Mouse (Mus musculus): ENCODE measurements around the gene Mfsd2a. TPM values are rescaled to one million over a fixed set of nuclear protein-coding genes. Genes with fewer than 3 reads are reported as not detected.
"Not testable (repeated sequence)": the region's sequence is repeated elsewhere in the genome, so short reads cannot be mapped to it uniquely, and the experiment has no call there.

The Mfsd2a gene
- not detected in 2 replicates for total RNA-seq (2017)

- ATAC-seq (replicated peaks; ENCODE audit: low read depth, poor library complexity, severe bottlenecking), result peak; percentile 56
Measured at GRCm38 (mm10) chr4:122961100-122961567, at the start of gene Mfsd2a. TSS of gene Mfsd2a (minus strand) at chr4:122961188.

GRCm38 (mm10) chr4:123005054-123005966 lies 44.3 kb upstream of the Mfsd2a start:
- ATAC-seq (replicated peaks; ENCODE audit: low read depth, poor library complexity, severe bottlenecking), result no peak

GRCm38 (mm10) chr4:123000617-123001342 lies 39.8 kb upstream of the Mfsd2a start:
- ATAC-seq (replicated peaks; ENCODE audit: low read depth, poor library complexity, severe bottlenecking), result no peak

- no peak for ATAC-seq (replicated peaks; ENCODE audit: low read depth, poor library complexity, severe bottlenecking)
Measured at GRCm38 (mm10) chr4:123000130-123000529, 39.1 kb upstream of the Mfsd2a start.

GRCm38 (mm10) chr4:122999263-122999691 lies 38.3 kb upstream of the Mfsd2a start:
- ATAC-seq (replicated peaks; ENCODE audit: low read depth, poor library complexity, severe bottlenecking), result no peak

GRCm38 (mm10) chr4:122998537-122999262 lies 37.7 kb upstream of the Mfsd2a start:
- no peak for ATAC-seq (replicated peaks; ENCODE audit: low read depth, poor library complexity, severe bottlenecking)

- ATAC-seq (replicated peaks; ENCODE audit: low read depth, poor library complexity, severe bottlenecking), result peak; percentile 80
Measured at GRCm38 (mm10) chr4:122996618-122997381, 35.8 kb upstream of the Mfsd2a start.

GRCm38 (mm10) chr4:122996221-122996617 lies 35.2 kb upstream of the Mfsd2a start:
- no peak for ATAC-seq (replicated peaks; ENCODE audit: low read depth, poor library complexity, severe bottlenecking)

GRCm38 (mm10) chr4:122995404-122996220 lies 34.6 kb upstream of the Mfsd2a start, which contains the start of gene Mycl:
TSS of gene Mycl (plus strand) at chr4:122995652.
- ATAC-seq (replicated peaks; ENCODE audit: low read depth, poor library complexity, severe bottlenecking), result peak; percentile 79

GRCm38 (mm10) chr4:122992276-122992675 lies 31.3 kb upstream of the Mfsd2a start:
- ATAC-seq (replicated peaks; ENCODE audit: low read depth, poor library complexity, severe bottlenecking), result no peak

GRCm38 (mm10) chr4:122991177-122991576 lies 30.2 kb upstream of the Mfsd2a start:
- ATAC-seq (replicated peaks; ENCODE audit: low read depth, poor library complexity, severe bottlenecking), result peak; percentile 71

GRCm38 (mm10) chr4:122988004-122988403 lies 27.0 kb upstream of the Mfsd2a start:
- ATAC-seq (replicated peaks; ENCODE audit: low read depth, poor library complexity, severe bottlenecking), result not testable (repeated sequence)

- ATAC-seq (replicated peaks; ENCODE audit: low read depth, poor library complexity, severe bottlenecking), result no peak
Measured at GRCm38 (mm10) chr4:122987421-122987820, 26.4 kb upstream of the Mfsd2a start.

GRCm38 (mm10) chr4:122985110-122985509 lies 24.1 kb upstream of the Mfsd2a start:
- ATAC-seq (replicated peaks; ENCODE audit: low read depth, poor library complexity, severe bottlenecking), result peak; percentile 95

GRCm38 (mm10) chr4:122983486-122984261 lies 22.7 kb upstream of the Mfsd2a start:
- ATAC-seq (replicated peaks; ENCODE audit: low read depth, poor library complexity, severe bottlenecking), result peak; percentile 23

GRCm38 (mm10) chr4:122982537-122982936 lies 21.5 kb upstream of the Mfsd2a start:
- ATAC-seq (replicated peaks; ENCODE audit: low read depth, poor library complexity, severe bottlenecking), result no peak

- no peak for ATAC-seq (replicated peaks; ENCODE audit: low read depth, poor library complexity, severe bottlenecking)
Measured at GRCm38 (mm10) chr4:122981930-122982329, 20.9 kb upstream of the Mfsd2a start.

- no peak for ATAC-seq (replicated peaks; ENCODE audit: low read depth, poor library complexity, severe bottlenecking)
Measured at GRCm38 (mm10) chr4:122981238-122981637, 20.2 kb upstream of the Mfsd2a start.

Data from common myeloid progenitor, adult 5-6 weeks (primary cell).